Mouse (Mus musculus) telencephalon, adult 2 months (tissue): ENCODE data around the gene H2-Q10.
"Not testable (repeated sequence)": the region's sequence is repeated elsewhere in the genome, so short reads cannot be mapped to it uniquely, and the experiment has no call there.

ENCODE experiments used
- DNase-seq: peaks from one replicate; pipeline ENCODE4 v3.0.0-alpha.2; 2011; ENCODE audit warnings: low read depth, low spot score

The H2-Q10 gene

DNA sequence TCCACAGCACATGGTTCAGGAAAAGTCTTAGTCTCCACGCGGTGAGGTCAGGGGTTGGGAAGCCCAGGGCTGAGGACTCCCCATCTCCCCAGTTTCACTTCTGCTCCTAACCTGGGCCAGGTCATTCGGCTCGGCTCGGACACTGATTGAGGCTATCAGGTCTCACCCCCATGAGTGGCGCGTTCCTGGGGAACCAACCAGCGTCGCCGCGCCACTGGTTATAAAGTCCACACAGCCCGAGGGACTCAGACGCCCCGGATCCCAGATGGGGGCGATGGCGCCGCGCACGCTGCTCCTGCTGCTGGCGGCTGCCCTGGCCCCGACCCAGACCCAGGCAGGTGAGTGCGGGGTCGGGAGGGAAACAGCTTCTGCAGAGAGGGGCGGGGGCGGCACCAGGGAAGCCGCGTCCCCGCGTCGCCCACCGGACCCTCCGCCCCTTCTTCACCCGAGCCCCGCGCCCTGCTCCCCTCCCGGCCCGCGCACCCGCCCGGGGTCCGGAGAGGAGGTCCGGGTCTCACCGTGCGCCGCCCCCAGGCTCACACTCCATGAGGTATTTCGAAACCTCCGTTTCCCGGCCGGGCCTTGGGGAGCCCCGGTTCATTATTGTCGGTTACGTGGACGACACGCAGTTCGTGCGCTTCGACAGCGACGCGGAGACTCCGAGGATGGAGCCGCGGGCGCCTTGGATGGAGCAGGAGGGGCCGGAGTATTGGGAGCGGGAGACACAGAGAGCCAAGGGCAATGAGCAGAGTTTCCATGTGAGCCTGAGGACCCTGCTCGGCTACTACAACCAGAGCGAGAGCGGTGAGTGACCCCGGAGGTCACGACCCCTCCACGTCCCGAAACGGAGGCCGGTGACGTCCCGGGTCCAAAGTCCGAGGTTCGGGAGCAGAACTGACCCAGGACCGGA lies at the start of gene H2-Q10:
Gene H2-Q10, plus strand, starts transcription at position 248 of the 910 bp plus-strand sequence.
- DNase-seq: no peak

DNA sequence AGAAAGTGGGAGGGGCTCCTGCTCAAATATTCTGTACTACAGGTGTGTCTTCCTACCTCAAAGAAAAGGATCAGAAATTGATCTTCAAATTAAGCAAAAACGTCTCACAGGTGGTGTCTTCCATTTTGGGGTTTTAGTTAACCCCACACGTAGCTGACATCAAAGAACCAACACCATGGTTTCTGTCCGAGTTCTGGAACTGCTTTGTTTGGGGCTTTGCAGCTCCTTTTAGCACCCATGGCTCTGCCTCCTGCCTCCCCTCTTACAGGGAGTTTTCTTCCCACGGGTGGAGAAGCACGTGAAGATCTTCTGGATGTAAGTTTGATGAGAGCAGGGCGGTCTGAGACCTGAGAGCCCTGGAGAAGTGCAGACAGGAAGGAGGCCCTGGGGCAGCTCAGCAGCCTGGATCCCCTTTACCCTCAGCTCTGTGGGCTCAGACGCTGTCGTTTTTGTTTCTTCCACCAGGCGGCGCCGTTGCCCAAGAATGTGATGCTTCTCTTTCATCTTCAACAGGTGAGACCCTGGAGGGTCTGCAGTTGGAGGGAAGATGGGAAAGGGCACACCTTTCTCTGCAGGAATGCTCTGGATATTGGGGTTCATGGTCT lies 49.6 kb upstream of the H2-Q10 start:
- DNase-seq: not testable (repeated sequence)

- DNase-seq: not testable (repeated sequence)
Observed at GRCm38 (mm10) chr17:35421331-35421730, 48.6 kb upstream of the H2-Q10 start.

GRCm38 (mm10) chr17:35422360-35422759 lies 47.5 kb upstream of the H2-Q10 start:
- DNase-seq: not testable (repeated sequence)

GRCm38 (mm10) chr17:35423131-35423810 lies 46.6 kb upstream of the H2-Q10 start:
- not testable (repeated sequence) for DNase-seq

- DNase-seq: not testable (repeated sequence)
Observed at GRCm38 (mm10) chr17:35424106-35424505, 45.8 kb upstream of the H2-Q10 start.

GRCm38 (mm10) chr17:35424624-35425416 lies 45.1 kb upstream of the H2-Q10 start, which contains the start of gene H2-Q6:
H2-Q6 (plus strand) TSS chr17:35424850.
- DNase-seq: not testable (repeated sequence)

DNA sequence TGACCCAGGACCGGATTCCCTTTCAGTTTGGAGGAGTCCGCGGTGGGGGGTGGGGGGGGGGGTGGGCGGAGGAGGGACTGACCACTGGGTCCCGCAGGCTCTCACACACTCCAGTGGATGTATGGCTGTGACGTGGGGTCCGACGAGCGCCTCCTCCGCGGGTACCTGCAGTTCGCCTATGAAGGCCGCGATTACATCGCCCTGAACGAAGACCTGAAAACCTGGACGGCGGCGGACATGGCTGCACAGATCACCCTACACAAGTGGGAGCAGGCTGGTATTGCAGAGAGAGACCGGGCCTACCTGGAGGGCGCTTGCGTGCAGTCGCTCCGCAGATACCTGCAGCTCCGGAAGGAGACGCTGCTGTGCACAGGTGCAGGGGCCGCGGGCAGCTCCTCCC lies 44.4 kb upstream of the H2-Q10 start:
- not testable (repeated sequence) for DNase-seq

- not testable (repeated sequence) for DNase-seq
Observed at GRCm38 (mm10) chr17:35428883-35429282, 41.0 kb upstream of the H2-Q10 start.

DNA sequence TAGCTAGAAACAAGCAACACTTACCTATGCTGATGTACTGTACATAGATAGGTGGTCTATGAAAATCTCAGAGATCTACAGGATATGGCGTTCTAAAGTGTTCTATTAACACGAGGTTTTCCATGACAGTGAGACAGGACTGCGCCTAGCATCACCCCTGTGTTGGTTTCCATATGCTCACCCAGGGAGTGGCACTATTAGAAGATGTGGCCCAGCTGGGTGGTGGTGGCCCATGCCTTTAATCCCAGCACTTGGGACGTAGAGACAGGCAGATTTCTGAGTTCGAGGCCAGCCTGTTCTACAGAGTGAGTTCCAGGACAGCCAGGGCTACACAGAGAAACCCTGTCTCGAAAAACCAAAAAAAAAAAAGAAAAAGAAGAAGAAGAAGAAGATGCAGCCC lies 39.2 kb upstream of the H2-Q10 start:
- DNase-seq: not testable (repeated sequence)

DNA sequence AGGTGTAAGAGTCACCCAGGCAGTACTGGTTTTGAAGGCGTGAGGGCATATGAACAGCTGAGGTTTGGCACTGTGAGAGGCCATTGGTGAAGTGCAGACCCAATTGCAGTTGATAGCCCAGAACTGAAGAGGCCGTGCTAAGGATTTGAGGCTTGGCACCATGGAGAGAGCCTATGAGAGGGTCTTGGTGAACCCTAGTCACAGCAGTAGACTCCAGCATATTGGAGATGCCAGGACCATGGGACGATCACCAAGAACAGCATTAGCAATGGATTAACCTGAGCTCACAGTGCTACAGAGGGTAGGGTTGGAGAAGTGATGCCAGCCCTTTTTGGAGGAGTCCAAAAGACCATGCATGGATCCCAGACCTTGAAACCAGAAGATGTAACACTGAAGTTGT lies 37.7 kb upstream of the H2-Q10 start:
- DNase-seq: not testable (repeated sequence)

DNA sequence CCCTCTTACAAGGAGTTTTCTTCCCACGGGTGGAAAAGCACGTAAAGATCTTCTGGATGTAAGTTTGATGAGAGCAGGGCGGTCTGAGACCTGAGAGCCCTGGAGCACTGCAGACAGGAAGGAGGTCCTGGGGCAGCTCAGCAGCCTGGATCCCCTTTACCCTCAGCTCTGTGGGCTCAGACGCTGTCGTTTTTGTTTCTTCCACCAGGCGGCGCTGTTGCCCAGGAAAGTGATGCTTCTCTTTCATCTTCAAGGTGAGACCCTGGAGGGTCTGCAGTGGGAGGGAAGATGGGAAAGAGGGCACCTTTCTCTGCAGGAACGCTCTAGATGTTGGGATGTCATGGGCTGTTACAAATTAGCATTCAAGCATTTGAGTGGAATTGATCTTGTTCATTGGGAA lies 35.1 kb upstream of the H2-Q10 start:
- not testable (repeated sequence) for DNase-seq

GRCm38 (mm10) chr17:35435577-35435976 lies 34.3 kb upstream of the H2-Q10 start:
- DNase-seq: not testable (repeated sequence)

DNA sequence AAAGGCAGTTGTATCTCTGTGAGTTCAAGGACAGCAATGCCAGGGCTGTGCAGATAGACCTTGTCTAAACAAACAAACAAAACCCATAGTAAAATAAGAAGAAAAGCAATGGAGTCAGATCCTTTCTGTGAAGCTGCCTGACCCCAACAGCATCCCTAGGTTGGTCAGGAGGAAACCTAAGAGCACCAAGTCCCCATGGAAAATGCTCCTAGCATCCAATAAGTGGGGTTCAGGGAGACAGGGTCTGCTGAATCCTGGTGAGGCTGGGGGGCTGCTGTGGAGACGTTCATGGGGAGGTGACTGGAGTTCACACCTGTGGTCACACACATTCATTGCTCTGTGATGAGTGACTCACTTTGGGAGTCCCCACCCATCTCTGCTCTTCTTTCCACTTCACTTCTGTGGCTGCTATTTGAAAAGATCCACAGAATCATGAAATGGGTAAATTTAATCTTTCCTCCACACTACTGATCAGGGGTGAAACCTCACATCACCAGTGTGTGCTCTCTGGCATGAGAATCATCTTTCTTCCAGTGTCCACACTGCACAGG lies 32.4 kb upstream of the H2-Q10 start:
- not testable (repeated sequence) for DNase-seq

DNA sequence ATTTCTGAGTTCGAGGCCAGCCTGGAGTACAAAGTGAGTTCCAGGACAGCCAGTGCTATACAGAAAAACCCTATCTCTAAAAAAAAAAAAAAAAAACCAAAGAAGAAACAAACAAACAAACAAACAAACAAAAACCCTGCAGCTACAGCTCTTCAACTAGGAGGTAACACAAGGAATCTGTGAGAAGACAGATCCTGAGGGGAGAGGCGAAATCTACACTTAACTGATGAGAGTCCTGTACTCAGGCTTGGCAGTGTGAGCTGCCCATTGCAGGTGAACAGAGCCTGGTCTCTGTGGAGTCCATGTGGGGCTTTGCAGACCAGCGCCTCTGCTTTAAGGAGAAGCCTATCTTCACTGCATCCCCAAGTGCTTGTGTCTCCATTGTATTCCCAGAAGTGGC lies 31.5 kb upstream of the H2-Q10 start:
- DNase-seq: not testable (repeated sequence)

DNA sequence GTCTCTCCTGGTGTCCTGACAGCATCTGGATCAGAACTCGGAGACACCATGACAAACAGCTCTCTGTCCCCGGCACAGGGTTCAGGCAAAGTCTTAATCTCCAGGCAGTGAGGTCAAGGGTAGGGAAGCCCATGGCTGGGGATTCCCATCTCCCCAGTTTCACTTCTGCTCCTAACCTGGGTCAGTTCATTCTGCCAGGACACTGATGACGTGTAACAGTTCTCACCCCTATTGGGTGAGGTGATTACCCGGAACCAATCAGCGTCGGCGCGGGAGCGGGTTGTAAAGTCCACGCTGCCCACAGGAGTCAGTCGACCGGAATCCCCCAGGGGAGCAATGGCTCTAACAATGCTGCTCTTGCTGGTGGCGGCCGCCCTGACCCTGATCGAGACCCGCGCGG lies 31.0 kb upstream of the H2-Q10 start, which contains the start of gene H2-Q7:
Gene H2-Q7, plus strand, starts transcription at position 271 of the 400 bp plus-strand sequence.
- peak; percentile 12 for DNase-seq

GRCm38 (mm10) chr17:35439295-35439747 lies 30.6 kb upstream of the H2-Q10 start:
- DNase-seq: not testable (repeated sequence)

DNA sequence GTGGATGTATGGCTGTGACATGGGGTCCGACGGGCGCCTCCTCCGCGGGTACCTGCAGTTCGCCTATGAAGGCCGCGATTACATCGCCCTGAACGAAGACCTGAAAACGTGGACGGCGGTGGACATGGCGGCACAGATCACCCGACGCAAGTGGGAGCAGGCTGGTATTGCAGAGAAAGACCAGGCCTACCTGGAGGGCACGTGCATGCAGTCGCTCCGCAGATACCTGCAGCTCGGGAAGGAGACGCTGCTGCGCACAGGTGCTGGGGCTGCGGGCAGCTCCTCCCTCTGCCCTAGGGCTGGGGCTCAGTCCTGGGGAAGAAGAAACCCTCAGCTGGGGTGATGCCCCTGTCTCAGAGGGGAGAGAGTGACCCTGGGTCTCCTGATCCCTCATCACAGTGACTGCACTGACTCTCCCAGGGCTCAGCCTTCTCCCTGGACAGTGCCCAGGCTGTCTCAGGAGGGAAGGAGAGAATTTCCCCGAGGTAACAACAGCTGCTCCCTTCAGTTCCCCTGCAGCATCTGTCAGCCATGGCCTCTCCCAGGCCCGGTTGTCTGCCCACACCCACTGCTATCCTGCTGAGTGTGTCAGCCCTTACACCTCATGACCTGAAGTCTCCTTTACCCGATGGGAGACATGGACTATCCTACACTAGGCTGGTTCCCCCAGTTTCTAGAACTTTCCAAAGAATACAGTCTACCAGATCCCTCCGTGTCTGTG lies 29.8 kb upstream of the H2-Q10 start:
- not testable (repeated sequence) for DNase-seq

GRCm38 (mm10) chr17:35442376-35442775 lies 27.5 kb upstream of the H2-Q10 start:
- not testable (repeated sequence) for DNase-seq

DNA sequence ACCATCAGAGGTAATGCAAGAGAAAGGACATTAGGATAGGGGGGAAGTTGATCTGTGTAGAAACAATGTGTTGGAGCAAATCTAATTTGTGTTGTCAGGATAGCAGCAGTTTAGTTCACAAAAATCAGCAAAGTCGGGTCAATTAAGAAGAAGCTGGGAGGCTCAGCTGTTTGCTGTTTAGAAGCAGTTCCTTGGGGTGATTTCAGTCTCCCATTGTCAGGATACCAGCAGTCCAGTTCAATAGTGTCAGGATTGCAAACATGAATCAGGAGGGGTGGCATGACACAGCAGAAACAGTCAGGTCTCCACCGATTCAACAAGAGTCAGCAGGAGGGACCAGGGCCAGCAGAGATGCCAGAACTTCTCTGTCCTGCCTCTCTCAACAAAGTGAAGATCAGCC lies 25.4 kb upstream of the H2-Q10 start:
- not testable (repeated sequence) for DNase-seq
